ENCODE assay signal across 8 mouse cellular contexts in the genomic region with DNA sequence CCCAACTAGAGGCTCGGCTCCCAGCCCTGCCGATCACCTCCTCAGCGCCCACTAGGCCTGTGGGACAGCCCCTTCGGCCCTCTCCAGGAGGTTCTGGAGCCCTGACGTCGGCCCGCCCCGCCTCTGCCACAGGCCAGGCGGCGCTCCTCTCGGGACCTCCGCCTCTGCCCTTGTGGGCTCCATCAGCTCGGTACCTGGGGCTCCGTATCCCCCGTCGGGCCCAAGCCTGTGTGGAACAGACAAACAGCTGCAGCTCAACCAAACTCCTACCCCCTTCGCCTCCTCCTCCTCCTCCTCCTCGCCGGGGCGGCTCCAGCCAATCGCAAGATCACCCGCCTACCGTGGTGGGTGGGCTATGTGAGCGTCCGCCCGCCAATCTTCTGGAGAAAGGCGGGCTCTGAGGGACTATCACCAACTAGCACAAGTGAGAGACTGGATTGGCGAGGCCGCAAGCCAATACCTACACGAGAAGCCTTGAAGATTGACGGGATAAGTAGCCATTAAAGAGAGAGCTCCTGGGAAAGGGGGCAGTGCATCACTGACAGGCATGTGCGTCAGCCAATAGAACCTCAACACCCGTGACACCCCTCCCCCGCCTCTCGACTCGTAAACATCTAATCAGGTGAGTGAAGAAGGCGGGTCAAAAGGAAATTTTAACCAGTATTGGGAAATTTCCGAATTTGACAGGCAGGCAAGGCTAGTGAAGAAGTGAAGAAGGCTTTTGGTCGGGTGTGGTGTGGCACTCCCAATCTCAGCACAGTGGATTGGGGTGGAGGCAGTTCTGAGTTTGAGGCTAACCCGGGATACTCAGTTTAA. TPM values are rescaled to one million over a fixed set of nuclear protein-coding genes. Genes with fewer than 3 reads are reported as not detected.
DNase-seq lines count a peak whose midpoint lies in the region; ATAC-seq and TF ChIP-seq lines count a peak whose summit lies in the region.

A gene (minus strand): TSS at position 273 of the 816 bp plus-strand sequence.

- peaks cover 37% of the 10 kb centered on the region for H3K36me3 ChIP-seq in C2C12 (ENCODE audit: control insufficient read depth, insufficient read depth)
- peaks cover 56% of the 10 kb centered on the region for H3K36me3 ChIP-seq in erythroblast, embryonic 14.5 days (ENCODE audit: control insufficient read depth)
- peaks cover 17% of the 10 kb centered on the region for H3K36me3 ChIP-seq in heart, embryonic 11.5 days (ENCODE audit: control insufficient read depth, insufficient read depth, low read length)
- peaks cover 30% of the 10 kb centered on the region for H3K36me3 ChIP-seq in kidney, embryonic 16.5 days (ENCODE audit: insufficient read depth, low read length)
- peaks cover 3% of the 10 kb centered on the region; the same call in 1 of the 2 replicates for H3K36me3 ChIP-seq in liver, adult 2 months (ENCODE audit: control insufficient read depth, insufficient read depth, low read length)
- H3K36me3 ChIP-seq in myocyte (ENCODE audit: control insufficient read depth, insufficient read depth): peaks cover 3% of the 10 kb centered on the region
- H3K36me3 ChIP-seq in splenic B cell, adult 2 months (ENCODE audit: control insufficient read depth, insufficient read depth, low read length, poor library complexity, severe bottlenecking): peaks cover 3% of the 10 kb centered on the region

- peak within 1 kb of the TSS; percentile 68 for H3K4me3 ChIP-seq in C2C12 (ENCODE audit: insufficient read depth, poor library complexity, severe bottlenecking)
- H3K4me3 ChIP-seq in erythroblast, embryonic 14.5 days (replicated peaks): peak within 1 kb of the TSS; percentile 89
- peak within 1 kb of the TSS; percentile 78 for H3K4me3 ChIP-seq in heart, embryonic 11.5 days (ENCODE audit: low read depth, low read length)
- H3K4me3 ChIP-seq in kidney, embryonic 16.5 days (ENCODE audit: low read length): peak within 1 kb of the TSS; percentile 80
- peak within 1 kb of the TSS; percentile 81 for H3K4me3 ChIP-seq in liver, adult 2 months (ENCODE audit: insufficient read depth, low read depth, low read length)
- H3K4me3 ChIP-seq in myocyte: peak within 1 kb of the TSS; percentile 76

- whole genome bisulfite sequencing in heart, embryonic 11.5 days (ENCODE audit: insufficient replicate concordance): under 1% methylated on average over 39 of the region's 40 CpGs
- under 1% methylated on average over 38 of the region's 40 CpGs for WGBS in kidney, embryonic 16.5 days
- WGBS in liver, adult 2 months: under 1% methylated on average over 40 of the region's 40 CpGs

- H3K9me3 ChIP-seq in erythroblast, embryonic 14.5 days (ENCODE audit: control insufficient read depth, low read length): peaks cover 2% of the 10 kb centered on the region; the same call in 1 of the 2 replicates
- no peaks in the 10 kb centered on the region for H3K9me3 ChIP-seq in heart, embryonic 11.5 days (replicated peaks; ENCODE audit: control insufficient read depth, low read length)
- no peaks in the 10 kb centered on the region for H3K9me3 ChIP-seq in kidney, embryonic 16.5 days (ENCODE audit: low read length)

- DNase-seq in brain, embryonic 14.5 days (ENCODE audit: low read depth): peak; percentile 100
- peak; percentile 100 for DNase-seq in liver, adult 2 months (ENCODE audit: extremely low read depth, low read depth, low spot score)
- DNase-seq in splenic B cell, adult 2 months (ENCODE audit: low read depth, low spot score): peak; percentile 99

- ATAC-seq in heart, embryonic 11.5 days (replicated peaks; ENCODE audit: insufficient number of reproducible peaks, low FRiP score, low TSS enrichment): peak; percentile 98
- peak; percentile 99 for ATAC-seq in kidney, embryonic 16.5 days (ENCODE audit: low FRiP score, low TSS enrichment)

- TF ChIP-seq CTCF in C2C12 (IDR thresholded peaks at IDR 0.05; ENCODE audit: control insufficient read depth, insufficient read depth, insufficient read length): no peak
- TF ChIP-seq CTCF in brain, embryonic 14.5 days (IDR thresholded peaks at IDR 0.05; ENCODE audit: borderline replicate concordance, extremely low read depth, insufficient read depth, insufficient read length): no peak
- TF ChIP-seq CTCF in liver, adult 2 months (IDR thresholded peaks at IDR 0.05; ENCODE audit: low read depth, low read length): no peak

- H3K4me2 ChIP-seq in heart, embryonic 11.5 days: peak within 1 kb of the TSS; percentile 80
- peak within 1 kb of the TSS; percentile 70 for H3K4me2 ChIP-seq in kidney, embryonic 16.5 days (replicated peaks; ENCODE audit: low read depth, low read length)
- peak within 1 kb of the TSS; percentile 78 for H3K4me2 ChIP-seq in myocyte (ENCODE audit: low read depth)

- H3K27ac ChIP-seq in heart, embryonic 11.5 days (ENCODE audit: low read depth, low read length): peak within 1 kb of the TSS; percentile 96
- peak within 1 kb of the TSS; percentile 99 for H3K27ac ChIP-seq in kidney, embryonic 16.5 days (ENCODE audit: low read length)
- H3K27ac ChIP-seq in liver, adult 2 months (replicated peaks; ENCODE audit: insufficient read depth, low read depth, low read length): peak within 1 kb of the TSS; percentile 81

- H3K27me3 ChIP-seq in C2C12 (ENCODE audit: control insufficient read depth, insufficient read depth, insufficient read length) (no peaks in the 10 kb centered on the region), myocyte (ENCODE audit: control insufficient read depth, insufficient read depth, insufficient read length) (no peaks in the 10 kb centered on the region)
- H3K27me3 ChIP-seq in erythroblast, embryonic 14.5 days (ENCODE audit: control insufficient read depth): no peaks in the 10 kb centered on the region
- H3K27me3 ChIP-seq in heart, embryonic 11.5 days (ENCODE audit: control insufficient read depth, insufficient read depth, low read length): no peaks in the 10 kb centered on the region
- H3K27me3 ChIP-seq in kidney, embryonic 16.5 days (ENCODE audit: insufficient read depth, low read length): no peaks in the 10 kb centered on the region
- no peaks in the 10 kb centered on the region for H3K27me3 ChIP-seq in liver, adult 2 months (ENCODE audit: control insufficient read depth, insufficient read depth, low read length)
- no peaks in the 10 kb centered on the region for H3K27me3 ChIP-seq in splenic B cell, adult 2 months (ENCODE audit: control insufficient read depth, insufficient read depth, low read length, poor library complexity, severe bottlenecking)

- peaks cover 53% of the 10 kb centered on the region for H3K4me1 ChIP-seq in erythroblast, embryonic 14.5 days (ENCODE audit: control insufficient read depth)
- peaks cover 22% of the 10 kb centered on the region for H3K4me1 ChIP-seq in heart, embryonic 11.5 days (ENCODE audit: control insufficient read depth, insufficient read depth, low read length)
- peaks cover 14% of the 10 kb centered on the region for H3K4me1 ChIP-seq in kidney, embryonic 16.5 days (ENCODE audit: insufficient read depth, low read length)
- peaks cover 6% of the 10 kb centered on the region; the same call in 1 of the 2 replicates for H3K4me1 ChIP-seq in liver, adult 2 months (ENCODE audit: control insufficient read depth, insufficient read depth, low read length)

- H3ac ChIP-seq in C2C12 (ENCODE audit: control insufficient read depth, insufficient read length, low read depth) (peak within 1 kb of the TSS; percentile 72), myocyte (ENCODE audit: control insufficient read depth, insufficient read length) (peak within 1 kb of the TSS; percentile 65)

- H3K9ac ChIP-seq in heart, embryonic 11.5 days (ENCODE audit: low read depth, low read length): peak within 1 kb of the TSS; percentile 96
- peak within 1 kb of the TSS; percentile 88 for H3K9ac ChIP-seq in kidney, embryonic 16.5 days (replicated peaks; ENCODE audit: low read length)
- H3K9ac ChIP-seq in liver, adult 2 months (ENCODE audit: low read depth, low read length): peak within 1 kb of the TSS; percentile 88

- H3K79me2 ChIP-seq in C2C12 (ENCODE audit: control insufficient read depth, insufficient read depth) (peaks cover 26% of the 10 kb centered on the region), myocyte (ENCODE audit: control insufficient read depth, insufficient read depth) (peaks cover 36% of the 10 kb centered on the region)
- peaks cover 5% of the 10 kb centered on the region; the same call in 1 of the 2 replicates for H3K79me2 ChIP-seq in liver, adult 2 months (ENCODE audit: control insufficient read depth, insufficient read depth, low read length)

- peaks cover 10% of the 10 kb centered on the region for H3K79me3 ChIP-seq in C2C12 (ENCODE audit: low read depth)

- TF ChIP-seq POLR2A in brain, embryonic 14.5 days (IDR thresholded peaks at IDR 0.05; ENCODE audit: borderline replicate concordance, extremely low read depth, insufficient read depth, insufficient read length, poor library complexity, severe bottlenecking): peak; percentile 76; the same call in 1 of the 2 replicates
- peak; percentile 94 for TF ChIP-seq POLR2A in liver, adult 2 months (IDR thresholded peaks at IDR 0.05; ENCODE audit: extremely low read depth, insufficient read depth, low read length)
- peak; percentile 85 for TF ChIP-seq POLR2A in myocyte (IDR thresholded peaks at IDR 0.05; ENCODE audit: insufficient read length, low read depth)

TF ChIP-seq in C2C12, 6 proteins besides CTCF, POLR2A, EP300 and RAD21 (continues in another document):
- TF ChIP-seq MAX (IDR thresholded peaks at IDR 0.05) (peak; percentile 80), FOSL1 (IDR thresholded peaks at IDR 0.05; ENCODE audit: insufficient read depth, low read length, poor library complexity, severe bottlenecking) (no peak), CEBPB (IDR thresholded peaks at IDR 0.05; ENCODE audit: low read depth) (peak; percentile 49), MYOG (IDR thresholded peaks at IDR 0.05; ENCODE audit: control insufficient read depth, extremely low read depth, insufficient read length) (no peak), USF1 (IDR thresholded peaks at IDR 0.05; ENCODE audit: low read depth) (peak; percentile 52)

TF ChIP-seq in myocyte, 11 proteins besides CTCF, POLR2A, EP300 and RAD21 (continues in another document):
- TF ChIP-seq REST (IDR thresholded peaks at IDR 0.05; ENCODE audit: insufficient read depth, insufficient read length): no peak
- TF ChIP-seq E2F4 (IDR thresholded peaks at IDR 0.05; ENCODE audit: insufficient read depth): no peak
- 0 out of 2 replicates have a peak, but pooled peaks have one; percentile 44 for TF ChIP-seq CEBPB (IDR thresholded peaks at IDR 0.05; ENCODE audit: insufficient read depth, poor library complexity, severe bottlenecking)
- no peak for TF ChIP-seq MAX (IDR thresholded peaks at IDR 0.05; ENCODE audit: low read depth)
- TF ChIP-seq SRF (IDR thresholded peaks at IDR 0.05; ENCODE audit: control insufficient read depth, insufficient read length, low read depth): peak; percentile 37

RNA-seq across cellular contexts. Expression of the gene that starts here (rescaled TPM):
- polyA plus RNA-seq in C2C12 (2012; fragmentation: generic; extraction: Trizol): 27.0 TPM
- 108 and 116 TPM in 2 replicates for polyA plus RNA-seq in brain, embryonic 14.5 days (2012; rRNA removed)
- 1.1 and 1.2 TPM in 2 replicates for polyA plus RNA-seq in erythroblast, embryonic 14.5 days (2012)
- polyA plus RNA-seq in heart, embryonic 11.5 days (2014; fragmentation: Nextera tagmentation; extraction: Ambion mirVana): 51.3 and 64.5 TPM in 2 replicates
- polyA plus RNA-seq in kidney, embryonic 16.5 days (2015; fragmentation: Nextera tagmentation; extraction: Ambion mirVana): 84.4 and 86.0 TPM in 2 replicates
- total RNA-seq in liver, adult 2 months (2014; rRNA removed): 68.6 and 74.0 TPM in 2 replicates
- polyA plus RNA-seq in liver, adult 2 months (2012; rRNA removed): 78.8 and 80.5 TPM in 2 replicates
- 76.3 TPM for polyA plus RNA-seq in myocyte (2012; fragmentation: generic; extraction: Trizol)

Comparison
In these comparisons a context has a peak if more than half of its experiments do, and no peak if none do; other contexts are left out.
1. Peak in every context shown above with its lines: DNase-seq, ATAC-seq, H3K4me3 ChIP-seq and H3K27ac ChIP-seq.
2. RNA of the gene that starts here (polyA plus RNA-seq): 108 to 116 TPM in brain, embryonic 14.5 days, 84.4 to 86.0 TPM in kidney, embryonic 16.5 days, 78.8 to 80.5 TPM in liver, adult 2 months, 76.3 TPM in myocyte (single experiment), 51.3 to 64.5 TPM in heart, embryonic 11.5 days and 27.0 TPM in C2C12 (single experiment); 1.1 to 1.2 TPM in erythroblast, embryonic 14.5 days; every median in the first group is over 10 times any median in the second.